Mouse (Mus musculus) right cerebral cortex, postnatal 25 days (tissue): ENCODE data around the gene Clrn3.
"Not testable (repeated sequence)": the region's sequence is repeated elsewhere in the genome, so short reads cannot be mapped to it uniquely, and the experiment has no call there.

ENCODE experiments used
- DNase-seq: peaks from one replicate; pipeline ENCODE4 v3.0.0; 2022

Gene Clrn3

DNA sequence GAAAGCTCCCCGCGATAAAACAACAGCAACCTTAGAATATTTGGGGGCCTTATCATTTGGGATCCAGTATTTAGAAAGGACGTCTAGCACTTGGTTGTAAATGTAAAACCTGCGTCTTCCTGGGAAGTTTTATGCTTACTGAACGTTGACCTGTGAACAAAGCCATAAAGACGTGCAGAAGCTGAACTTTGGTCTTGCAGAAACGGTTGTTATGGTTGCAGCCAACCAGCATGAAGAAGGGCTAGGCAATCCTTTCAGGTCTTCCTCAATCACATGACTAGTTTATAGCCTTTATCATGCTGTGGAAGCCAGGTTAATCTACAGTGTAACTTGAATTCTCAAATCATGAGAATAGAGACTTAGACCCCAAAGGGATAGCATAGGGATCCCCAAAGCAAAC is at the start of gene Clrn3:
Clrn3 (minus strand) TSS at position 140 of the 400 bp plus-strand sequence.
- DNase-seq = no peak

DNA sequence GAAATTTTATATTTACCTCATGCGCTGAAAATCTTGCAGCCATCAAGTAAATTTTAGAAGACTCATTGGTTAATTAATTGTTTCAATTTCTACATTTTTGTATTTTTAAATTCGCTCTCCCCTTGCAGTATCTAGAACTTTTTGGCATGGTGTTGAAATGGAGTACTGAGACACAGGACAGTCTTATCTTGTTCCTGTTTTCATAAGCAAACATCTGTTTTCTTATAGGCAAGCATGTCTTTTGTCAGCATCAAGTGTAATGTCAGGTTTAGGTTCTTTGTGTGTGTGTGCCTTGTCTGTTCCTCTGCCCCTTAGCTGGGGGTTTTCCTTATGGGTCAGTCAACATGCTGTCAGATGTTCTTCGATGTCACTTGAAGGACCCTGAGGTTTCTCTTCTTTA is 47.9 kb upstream of the Clrn3 start:
- DNase-seq = no peak

DNA sequence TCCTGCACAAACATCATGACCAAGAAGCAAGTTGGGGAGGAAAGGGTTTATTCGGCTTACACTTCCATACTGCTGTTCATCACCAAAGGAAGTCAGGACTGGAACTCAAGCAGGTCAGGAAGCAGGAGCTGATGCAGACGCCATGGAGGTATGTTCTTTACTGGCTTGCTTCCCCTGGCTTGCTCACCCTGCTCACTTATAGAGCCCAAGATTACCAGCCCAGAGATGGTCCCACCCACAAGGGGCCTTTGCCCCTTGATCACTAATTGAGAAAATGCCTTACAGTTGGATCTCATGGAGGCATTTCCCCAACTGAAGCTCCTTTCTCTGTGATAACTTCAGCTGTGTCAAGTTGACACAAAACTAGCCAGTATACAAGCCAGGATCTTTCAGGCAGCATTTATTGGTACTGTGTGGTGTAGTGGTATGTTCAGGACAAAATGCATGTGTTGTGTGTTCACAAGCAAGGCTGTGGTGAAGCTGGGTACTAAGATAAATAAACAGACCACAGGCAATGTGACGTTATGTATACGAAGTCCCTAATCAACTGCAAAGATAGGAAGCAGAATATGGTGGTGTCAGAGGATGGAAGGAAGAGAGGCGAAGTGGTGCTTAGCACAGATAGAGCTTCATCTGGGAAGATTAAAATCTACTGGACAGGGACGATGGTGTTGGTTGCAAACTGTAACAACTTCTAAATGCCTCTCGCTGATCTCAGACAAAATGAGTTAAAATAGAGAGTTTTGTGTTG is 47.0 kb upstream of the Clrn3 start:
- not testable (repeated sequence) for DNase-seq

DNA sequence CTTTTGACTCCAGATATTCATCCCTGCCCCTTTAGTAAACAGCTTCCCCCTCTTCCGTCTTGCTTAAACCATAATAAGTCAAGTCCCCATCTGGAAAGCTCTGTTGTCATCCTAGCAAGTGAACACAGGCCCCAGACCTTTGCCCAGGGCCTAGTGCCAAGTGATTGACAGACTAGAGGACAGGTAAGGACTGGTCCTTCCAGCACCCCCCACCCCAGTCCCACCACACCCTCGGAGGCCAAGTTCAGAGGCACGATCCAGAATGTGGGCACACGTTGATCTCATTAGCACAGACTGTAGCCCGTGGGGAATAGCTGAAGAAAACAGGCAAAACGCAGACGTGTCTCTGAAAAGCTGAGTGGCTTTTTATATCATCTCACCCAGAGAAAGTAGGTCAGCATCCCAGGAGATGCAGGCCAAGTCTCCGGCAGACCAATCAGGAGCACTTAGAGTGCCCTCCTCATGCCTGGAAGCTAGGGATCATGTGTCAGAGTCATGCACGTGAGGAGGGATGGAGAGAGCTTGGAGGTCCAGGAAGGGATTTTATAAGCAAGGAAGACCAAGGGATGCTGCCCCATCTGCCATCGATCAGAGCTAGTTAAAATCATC is 43.6 kb upstream of the Clrn3 start:
- no peak for DNase-seq

DNA sequence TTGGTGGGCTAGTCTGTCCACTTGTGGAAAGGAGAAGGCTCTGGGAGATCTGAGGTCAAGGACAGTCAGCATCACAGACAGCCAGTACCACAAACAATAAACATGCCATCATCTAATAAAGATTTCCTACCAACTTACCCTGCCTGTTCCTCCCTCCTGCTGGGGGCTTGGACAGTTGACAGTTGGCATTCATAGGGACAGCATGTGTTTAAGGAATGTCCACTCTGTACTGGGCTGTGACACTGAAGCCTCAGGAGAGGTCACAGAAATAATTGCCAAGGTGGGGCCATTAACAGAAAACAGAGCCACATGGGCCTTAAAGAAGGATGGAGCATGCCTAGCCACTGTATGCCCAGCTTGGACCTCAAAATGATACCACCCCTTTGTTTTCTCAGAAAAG is 42.9 kb upstream of the Clrn3 start:
- no peak for DNase-seq

DNA sequence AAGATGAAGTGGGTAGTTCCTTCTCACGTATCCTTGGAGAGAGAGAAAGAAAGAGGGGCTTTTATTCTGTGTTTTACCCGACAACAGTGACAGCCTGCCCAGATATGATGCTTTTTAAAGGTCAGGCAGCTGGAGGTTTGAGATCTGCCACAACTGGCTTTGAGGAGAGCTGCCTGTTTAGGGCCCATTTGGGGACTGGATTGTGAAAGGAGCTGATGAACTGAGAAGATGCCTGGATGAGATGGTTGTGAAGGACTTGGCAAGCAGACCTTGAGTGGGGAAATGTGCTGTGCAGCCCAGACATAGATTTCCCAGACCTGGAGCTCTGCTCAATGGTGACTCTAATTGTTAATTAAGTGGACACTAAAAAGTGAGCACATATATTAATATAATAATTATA is 40.1 kb upstream of the Clrn3 start:
- no peak for DNase-seq

DNA sequence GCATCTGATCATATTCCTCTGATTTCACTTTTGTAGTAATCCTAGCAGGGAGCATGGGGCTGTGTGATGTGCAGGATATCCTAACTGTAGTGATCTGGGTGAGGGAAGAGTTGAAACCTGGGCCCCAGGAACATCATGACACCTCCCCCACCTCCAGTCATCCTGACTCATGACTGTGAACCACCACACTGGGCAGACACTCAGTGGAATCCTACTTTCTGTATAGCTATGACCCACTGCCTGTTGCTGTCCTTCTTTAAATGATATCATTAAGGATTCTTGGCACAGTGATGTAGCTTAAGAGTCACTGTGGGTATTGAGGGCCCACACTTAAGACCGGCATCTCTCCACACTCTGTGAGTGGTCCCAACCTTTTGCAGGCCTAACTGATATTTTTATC is 39.1 kb upstream of the Clrn3 start:
- no peak for DNase-seq

DNA sequence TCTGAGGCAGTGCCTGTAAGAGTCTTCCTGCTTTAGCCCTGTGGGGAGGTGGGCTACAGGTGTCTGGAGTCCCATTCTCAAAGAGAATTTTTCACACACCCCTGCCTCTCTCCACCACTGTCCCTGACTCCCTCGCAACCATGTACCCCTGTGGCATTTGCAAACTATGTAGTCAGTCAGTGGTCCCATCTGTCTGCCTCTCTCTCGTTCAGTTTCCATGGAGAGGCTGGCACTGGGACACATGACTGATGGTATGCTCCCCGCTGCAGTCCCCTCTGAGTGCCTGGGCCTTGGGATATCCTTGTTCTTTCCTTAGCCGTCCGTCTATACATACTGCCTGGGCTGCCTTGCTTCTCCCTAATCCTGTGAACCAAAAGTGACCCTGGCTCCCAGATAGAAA is 37.6 kb upstream of the Clrn3 start:
- DNase-seq = no peak

DNA sequence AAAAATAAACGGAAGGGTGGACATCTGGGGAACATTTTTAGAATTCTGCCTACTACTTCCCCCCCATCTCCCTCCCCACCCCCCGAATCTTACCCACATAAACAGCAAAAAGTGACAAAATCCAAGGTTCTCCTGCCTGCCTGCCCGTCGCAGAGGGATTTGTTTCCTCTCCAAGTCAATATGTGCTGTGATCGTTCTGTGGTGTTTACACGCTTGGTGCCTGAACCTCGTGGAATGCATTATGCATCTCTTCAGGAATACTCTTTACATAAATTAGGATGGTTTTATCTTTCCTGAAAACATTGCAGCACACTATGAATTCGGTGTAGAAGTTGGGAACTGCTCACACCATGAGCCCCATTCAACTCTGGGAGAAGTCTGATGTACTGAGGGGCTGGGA is 35.6 kb upstream of the Clrn3 start:
- DNase-seq = no peak

DNA sequence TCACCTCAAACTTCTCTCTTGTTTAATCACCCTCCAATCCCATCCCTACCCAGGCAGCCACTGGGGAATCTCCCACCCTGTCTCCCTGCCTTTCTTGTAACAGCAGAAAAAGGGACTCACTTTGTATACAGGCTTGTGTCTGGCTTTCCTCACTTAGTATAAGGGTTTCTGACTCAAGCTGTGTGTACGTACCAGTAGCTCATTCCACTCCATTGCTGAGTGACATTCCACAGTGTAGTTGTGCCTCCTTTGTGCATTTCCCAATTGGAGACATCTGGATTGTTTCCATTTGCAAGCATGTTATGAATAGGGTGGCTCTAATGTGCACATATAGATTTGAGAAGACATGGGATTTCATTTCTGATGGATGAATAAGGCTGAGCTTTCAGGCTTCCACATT is 31.8 kb upstream of the Clrn3 start:
- no peak for DNase-seq

DNA sequence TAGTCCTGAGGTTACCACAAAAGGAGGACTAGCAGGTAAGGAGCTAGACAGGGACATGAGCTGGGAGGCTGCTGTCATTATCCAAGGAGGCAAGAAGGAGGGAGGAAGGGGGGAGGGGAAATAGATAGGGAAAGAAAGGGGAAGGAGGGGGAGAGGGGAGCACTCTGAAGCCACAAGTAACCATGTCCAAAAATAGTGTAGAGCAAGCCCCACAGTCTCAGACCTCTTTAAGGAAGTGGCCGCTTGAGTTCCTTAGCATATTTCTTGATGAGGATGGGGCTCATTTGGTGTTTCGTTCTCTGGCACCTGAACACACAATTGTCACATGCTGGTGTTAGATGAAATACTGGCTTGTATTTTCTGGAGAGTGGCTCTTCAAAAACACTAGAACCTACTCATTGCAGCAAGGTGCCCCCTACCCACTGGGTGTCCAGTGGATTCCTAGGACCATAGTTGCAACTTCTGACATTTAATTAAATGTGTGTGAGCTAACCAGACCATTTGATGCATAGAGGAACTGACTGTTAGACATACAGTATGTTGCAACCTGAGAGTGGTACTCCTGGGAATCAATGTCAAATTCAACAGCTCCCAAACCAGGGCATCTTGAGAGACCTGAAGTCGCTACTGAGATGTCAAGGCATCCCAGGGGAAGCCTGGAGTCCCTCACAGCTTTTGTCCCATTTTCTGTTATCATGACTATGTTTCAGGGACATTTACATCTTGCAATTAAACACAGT is 28.4 kb upstream of the Clrn3 start:
- no peak for DNase-seq

DNA sequence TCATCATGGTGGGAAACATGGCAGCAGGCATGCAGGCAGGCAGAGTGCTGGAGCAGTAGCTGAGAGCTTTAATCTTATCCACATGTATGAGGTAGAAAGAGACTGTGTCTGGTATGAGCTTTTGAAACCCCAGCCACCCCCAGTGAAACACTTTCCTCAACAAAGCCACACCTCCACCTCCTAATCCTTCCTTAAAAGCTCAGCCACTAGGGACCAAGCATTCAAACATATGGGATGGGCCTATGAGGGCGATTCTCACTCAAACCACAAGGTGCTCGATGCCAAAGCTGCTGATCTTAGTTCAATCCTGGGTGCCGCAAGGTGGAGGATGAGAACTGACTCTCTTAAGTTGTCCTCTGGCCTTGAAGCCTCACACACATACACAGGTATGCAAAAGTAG is 25.1 kb upstream of the Clrn3 start:
- DNase-seq = no peak

DNA sequence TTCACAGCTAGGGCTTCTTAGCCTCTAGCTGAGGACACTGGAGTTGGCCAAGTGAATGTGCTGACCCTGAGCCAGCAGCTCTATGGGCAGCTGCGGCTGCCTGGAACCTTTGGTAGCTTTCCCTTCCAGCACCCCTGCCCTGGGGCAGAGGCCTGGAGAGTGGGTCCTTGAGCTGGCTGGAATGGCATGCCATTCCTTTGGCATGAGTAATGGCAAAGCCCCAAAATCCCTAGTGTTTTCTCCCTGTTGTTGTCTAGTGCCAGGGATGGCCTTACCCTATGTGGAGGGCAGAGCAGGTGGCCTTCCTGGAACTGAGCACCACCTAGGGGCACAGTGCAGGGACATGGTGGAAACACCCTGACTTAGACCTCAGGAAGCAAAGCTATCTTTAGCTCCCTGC is 23.1 kb upstream of the Clrn3 start:
- no peak for DNase-seq

DNA sequence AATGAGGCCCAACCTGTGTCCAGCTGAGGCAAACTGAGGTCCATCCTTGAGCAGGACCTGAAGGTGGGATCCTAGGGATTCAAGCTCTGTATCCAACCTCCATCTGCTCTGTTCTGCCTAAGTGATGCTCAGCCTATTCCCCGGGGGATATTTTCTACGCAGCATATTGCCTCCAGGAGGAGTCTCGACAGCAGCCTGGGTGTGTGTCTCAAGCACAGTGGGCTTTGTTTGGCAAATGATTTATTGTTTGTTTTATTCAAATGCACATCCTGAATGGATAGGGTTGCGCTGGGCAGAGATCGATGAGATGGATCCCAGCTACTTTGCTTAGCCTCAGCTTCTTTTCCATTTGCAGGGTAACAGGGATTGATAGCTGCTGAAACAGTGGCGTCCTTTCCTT is 20.0 kb upstream of the Clrn3 start:
- DNase-seq = no peak

DNA sequence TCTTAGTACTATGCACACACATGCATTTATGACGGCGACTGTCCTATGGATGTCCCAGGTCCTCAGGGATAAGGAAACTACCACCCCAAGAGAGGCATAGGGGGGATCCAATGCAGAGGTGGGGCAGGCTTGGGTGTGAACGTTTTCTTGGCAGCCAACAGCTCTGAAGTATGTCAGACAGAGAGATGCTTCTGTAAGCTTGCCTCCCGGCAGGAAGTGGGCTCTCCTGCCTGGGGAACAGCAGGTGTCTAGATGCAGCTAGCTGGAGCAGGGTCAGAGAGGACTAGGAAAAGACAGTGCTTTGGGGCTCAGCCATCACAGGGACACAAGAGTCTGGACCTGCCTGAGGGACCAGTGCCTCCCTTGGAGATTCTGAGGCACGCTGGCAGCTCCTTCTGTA is 18.1 kb upstream of the Clrn3 start:
- no peak for DNase-seq

DNA sequence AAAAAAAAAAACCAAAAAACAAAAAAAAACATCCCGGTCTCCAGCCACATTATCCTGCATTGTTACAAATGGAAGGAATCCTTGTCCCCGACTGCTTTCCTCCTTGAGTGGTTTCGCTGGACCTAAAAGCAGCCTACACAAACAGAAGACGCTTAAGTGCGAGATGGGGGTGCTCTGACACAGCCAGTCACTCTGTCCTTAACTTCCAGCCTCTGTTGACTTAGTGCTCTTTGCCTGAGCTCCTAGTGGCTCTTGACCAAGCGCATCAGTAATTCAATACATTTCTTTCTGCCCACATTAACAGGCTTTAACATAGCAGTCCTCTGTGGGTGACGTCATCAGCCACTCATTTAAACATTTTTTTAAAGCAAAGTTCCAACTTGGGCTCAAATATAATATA is 17.5 kb upstream of the Clrn3 start:
- DNase-seq = no peak

DNA sequence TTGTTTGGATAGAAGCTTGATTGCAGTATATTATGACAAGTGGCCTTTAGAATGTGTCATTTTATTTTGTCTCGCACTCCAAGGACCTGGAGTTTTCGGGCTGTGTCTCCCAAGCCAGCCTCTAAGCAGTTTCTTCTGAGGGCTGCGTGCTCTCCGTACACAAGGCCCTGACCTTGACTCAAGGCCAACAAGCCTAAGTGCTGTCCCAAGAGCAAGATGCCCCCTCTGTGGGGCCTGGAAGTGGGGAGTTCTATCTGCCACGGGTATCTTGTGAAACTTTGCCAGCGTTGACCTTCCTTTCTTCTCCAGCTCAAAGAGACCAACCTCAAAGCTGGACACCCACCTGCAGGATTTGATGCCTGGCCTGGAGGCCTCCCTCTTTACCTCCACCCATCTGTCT is 15.9 kb upstream of the Clrn3 start:
- DNase-seq = no peak

DNA sequence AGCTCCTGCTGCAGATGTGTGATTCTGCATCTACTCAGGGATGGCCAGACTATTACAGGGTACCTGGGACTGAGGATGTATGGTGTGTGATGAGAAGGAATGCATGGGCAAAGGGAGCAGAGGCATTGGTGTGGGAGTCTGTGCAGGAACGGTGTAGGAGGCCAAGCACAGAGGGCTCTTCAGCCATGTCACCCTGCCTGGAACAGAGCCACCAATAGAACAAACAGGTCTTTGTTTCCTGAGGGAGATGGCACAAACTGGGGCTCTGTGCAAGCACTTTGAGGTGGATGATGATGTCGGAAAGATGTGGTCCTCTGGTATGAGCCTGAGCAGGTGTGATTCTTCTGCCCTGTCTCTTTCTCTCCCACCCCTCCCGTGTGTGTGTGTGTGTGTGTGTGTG is 14.6 kb upstream of the Clrn3 start:
- DNase-seq = no peak

DNA sequence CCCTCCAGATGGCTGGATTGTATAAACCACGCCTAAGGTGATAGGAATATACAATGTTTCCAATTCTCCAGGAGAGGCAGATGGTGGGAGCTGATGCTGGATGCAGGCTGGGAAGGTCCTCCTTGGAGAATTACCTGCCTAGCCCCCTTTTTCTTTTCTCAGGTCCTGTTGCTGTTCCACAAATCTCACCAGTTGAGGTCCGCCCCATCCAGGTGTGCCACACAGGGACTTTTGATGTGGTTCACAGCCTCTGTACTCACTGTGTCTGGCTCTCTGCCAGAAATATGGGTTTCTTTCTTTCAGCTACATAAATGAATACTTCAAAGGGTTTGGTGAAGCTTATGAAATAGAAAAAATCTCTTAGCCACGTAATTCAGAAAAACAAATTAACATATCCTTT is 13.8 kb upstream of the Clrn3 start:
- DNase-seq = no peak

DNA sequence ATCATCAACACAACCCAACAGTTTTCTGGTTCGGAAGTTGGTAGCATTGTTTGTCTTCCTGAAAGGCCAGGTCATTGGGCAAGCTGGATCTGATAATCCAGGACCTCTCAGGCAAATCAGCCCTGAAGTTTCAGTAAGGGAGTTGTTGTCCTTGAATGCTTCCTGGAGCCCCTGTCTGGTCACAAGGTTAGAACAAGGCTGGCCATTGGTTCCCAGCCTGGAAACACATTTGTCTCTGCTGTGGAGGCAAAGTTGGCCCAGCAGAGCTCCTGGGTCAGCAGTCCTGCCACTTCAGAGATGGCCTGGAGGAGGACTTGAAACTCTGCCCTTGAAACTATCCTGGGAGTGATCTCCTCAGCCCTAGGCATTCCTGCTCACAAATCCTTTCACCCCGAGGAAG is 11.0 kb upstream of the Clrn3 start:
- no peak for DNase-seq

DNA sequence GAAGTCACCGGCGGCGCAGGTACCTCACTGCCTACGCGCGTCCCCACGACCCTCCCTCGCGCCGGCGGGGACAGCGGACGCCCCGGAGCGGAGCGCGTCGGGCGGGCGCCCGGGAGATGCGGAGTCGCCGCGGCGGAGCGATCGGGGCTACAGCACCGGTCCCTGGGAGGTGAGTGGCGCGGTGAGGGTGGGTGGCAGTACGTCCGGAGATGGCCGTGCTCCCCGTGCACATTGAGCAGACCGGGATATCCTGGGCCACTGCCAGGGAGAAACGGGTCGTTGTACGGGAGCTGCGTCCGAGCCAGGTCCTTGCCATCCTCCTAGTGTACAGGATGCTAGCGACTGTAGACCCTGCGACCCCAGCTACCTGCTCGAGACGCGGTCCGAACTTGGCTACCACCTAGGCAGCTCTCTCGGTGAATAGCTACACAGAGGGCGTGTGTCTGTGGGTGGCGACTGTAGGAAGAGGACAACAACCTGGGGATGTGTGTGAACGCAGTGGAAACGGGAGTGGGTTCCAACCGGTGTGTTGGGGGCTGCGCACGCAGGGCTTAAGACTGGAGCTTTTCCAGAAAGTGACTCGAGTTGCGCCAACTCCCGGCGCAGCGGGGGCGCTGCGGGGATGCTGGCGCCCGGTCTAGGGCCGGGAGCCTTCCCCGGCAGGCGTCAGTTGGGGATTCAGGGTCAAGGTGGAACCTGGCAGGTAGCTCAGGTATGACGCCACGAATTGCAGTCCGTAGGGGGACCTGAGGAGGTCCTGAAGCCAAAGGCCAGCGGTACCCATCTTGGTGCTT is 9.7 kb upstream of the Clrn3 start:
- peak; percentile 65 for DNase-seq

DNA sequence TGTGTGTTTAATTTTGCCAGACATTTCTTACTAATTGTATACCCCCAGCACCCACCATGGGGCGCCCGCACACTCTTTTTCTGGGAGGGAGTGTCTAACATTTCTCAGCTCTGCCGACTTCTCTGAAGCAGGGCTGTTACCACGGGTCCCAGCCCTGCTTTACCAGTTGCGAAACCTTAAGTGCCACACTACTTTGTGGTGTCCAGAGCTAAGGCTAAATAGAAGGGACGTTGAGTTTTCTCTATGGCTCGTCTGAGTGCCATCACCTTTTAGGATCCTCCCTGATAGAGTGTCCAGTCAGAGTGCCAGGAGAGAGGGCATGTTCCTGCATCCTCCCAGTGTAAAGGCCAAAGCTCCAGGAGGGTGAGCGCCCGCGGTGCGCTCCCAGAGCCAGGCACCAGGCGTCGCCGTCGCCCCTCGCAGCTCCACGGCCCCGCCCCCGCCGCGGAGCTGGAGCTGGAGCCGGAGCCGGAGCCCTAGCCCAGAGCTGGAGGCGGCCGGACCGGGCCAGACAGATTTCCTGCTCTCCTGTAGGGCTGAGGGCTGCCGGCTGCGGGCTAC is 9.0 kb upstream of the Clrn3 start, which contains the start of gene Ptpre:
Ptpre (plus strand) TSS at position 141 of the 561 bp plus-strand sequence.
- DNase-seq = peak; percentile 91

DNA sequence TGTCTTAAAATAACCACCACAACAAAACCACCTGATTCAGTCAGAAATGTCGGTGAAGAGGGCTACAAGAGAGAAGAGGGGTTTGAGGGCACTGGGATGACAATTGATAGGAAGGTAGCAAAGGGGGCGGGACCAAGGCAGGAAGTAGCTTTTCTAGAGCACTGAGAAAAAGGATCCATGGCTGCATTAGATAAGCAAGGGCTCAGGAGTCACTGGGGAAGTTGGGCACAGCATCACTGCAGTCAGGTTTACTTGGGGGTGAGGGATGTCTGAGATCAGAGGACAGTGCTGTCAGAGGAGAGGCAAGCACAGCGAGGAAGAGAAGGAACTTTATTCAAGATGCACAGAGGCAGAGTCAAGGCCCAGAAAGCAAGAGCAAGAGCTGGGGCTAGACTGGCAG is 7.5 kb upstream of the Clrn3 start:
- no peak for DNase-seq
